Mouse (Mus musculus): ENCODE data around the gene Cobl.

Gene Cobl

DNA sequence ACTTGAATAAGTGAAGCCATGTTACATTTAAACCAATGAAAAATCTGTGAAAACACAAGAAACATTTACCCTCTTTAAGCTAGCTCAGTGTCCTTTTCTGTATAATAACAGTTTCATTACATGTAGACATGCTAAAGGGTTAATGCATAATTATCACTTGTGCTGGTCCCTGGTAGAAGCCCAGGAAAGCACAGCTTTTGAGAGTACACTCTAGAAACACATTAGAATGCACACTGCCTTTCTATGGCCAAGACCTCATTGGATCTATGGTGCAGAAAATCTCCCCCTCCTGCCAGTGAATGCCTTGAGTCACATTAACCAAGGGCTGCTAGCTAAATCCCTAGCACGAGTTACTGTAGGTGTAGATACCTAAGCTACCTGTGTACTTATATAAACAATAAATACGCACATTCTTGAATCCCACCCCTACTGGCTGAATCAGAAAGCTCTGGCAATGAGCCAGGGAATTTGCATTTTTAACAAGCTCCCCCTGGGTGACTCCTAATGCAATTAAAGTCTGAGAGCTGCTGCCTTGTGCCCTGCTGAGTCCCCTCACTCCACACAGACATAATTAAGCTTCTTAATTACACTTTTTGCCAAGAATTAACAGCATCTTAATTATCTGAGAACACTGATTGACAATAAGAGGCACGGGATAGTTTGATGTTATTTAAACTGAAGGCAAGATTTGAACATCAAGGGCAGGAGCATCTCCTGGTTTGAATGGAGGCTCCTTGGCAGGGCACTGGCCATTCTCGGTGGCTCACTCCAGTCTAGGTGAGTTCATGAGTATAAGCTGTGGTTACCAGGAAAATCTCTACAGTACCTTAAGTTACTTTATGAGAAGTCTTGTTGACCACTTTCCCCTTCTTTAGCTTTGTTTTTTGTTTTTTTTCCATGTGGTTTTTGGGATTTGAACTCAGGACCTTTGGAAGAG, 244.9 kb downstream of the Cobl start:
- DNase-seq (ENCODE audit: low read depth, low spot score), result no peak

DNA sequence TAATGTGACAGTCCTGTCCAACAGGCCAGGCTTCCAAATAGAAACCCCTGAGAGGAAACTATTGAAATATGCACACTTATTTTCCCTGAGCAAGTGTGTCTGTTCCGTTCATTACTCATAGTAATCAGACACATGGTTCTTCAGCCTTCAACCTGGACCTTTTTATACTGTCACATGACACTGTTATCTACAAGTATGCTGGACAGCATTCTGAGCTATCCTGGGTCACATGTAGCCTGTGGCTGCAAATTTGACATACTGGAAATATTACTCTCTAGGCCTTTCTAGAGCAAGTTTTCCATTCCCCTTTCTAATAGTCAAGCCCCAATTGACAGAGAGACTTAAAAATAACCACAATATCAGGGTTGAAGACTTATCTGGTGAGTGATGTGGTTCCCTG, 247.9 kb downstream of the Cobl start:
- DNase-seq (ENCODE audit: low read depth, low spot score), result no peak

DNA sequence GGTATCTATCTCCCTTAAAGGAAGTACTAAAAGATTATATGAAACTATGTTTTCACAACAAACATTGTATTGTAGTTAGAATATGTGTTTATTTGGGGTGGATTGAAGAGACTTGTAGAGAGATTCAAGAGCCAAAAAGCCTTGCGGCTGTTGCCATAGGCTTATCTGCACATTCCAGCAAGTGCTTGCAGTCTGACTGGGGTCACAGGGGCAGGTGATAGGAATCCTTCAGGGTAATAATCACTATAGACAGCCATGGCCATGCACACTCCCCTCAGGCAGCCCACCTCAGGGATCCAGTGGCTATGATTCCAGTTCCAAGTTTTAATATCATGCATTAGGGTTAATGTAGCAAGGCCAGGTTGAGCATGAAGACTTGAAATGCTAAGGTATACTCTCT, 249.2 kb downstream of the Cobl start:
- no peak for DNase-seq (ENCODE audit: low read depth, low spot score)

DNA sequence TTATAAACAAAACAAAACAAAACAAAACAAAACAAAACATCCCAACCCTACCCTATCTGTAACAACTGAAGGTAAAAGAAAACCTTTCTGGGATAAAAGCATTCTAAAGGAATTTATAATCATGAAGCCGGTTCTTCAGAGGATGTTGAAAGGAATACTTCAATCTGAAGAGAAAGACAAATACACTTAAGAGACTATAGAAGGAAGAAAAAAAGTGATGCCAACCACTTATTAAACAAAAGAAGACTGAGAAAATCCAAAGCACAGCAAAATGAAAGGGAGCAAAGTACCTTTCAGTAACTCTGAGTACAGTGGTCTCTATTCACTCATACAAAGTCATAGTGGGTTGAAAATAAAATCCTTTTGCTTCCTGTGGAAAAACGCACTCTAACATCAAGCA, 256.2 kb downstream of the Cobl start:
- no peak for DNase-seq (ENCODE audit: low read depth, low spot score)

DNA sequence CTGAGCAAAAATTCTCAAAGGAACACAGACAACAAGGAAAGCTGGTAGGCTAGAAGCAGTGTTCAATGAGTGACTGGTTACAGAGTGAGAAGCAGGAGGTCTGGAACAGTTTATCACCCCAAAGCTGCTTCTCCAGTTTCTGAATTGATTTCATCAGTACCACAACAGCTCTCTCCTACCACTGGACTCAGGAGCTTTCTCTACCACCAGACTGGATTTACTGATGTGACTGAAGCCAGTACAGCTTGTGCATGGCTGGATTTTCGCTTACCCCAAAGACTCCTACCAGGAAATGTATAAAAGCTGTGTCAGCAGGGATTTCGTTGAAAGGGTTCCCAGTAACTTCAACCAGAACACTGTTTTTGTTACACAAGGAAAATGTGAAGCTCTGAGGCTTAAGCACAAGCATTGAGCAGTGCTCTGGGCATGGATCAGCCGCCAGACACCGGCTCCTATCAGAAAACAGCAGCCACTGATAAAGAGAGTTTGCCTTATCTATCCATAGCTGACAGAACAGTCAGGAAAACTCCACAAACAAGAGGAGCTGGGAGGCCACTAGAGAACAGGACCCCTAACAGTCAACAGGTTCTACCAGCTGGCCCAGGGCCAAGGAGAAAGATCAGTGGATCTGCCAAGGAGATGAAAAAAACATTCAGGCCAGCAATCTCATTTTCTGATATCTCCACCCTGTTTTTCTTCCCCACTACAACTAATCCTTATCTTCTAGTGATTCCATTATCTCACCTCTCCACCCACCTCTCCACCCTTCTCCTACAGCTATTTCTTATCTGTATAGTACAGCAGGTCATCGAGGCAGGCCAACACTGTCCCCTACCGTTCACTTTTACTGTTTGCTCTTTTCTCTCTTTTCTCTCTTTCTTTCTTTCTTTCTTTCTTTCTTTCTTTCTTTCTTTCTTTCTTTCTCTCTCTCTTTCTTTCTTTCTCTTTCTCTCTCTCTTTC, 259.3 kb downstream of the Cobl start:
- no peak for DNase-seq (ENCODE audit: low read depth, low spot score)

DNA sequence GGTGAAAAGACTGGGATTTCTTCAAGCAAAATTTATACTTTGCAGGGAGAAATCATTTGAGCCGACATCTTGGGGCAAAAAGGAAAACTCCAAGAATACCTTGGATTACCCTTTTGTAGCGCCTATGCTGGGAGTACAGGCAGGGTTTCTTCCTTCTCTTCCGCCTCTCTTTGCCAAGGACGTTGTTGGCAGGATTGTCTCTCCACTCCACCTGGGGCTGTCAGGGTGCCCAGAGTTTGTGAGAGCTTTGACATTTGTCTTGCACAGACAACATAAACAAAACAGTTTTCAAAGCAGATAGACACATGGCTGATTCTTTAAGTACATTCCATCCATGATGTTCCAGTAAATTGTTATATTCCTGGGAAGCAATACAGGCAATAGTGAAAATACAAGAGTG, 265.3 kb downstream of the Cobl start:
- DNase-seq (ENCODE audit: low read depth, low spot score), result no peak

DNA sequence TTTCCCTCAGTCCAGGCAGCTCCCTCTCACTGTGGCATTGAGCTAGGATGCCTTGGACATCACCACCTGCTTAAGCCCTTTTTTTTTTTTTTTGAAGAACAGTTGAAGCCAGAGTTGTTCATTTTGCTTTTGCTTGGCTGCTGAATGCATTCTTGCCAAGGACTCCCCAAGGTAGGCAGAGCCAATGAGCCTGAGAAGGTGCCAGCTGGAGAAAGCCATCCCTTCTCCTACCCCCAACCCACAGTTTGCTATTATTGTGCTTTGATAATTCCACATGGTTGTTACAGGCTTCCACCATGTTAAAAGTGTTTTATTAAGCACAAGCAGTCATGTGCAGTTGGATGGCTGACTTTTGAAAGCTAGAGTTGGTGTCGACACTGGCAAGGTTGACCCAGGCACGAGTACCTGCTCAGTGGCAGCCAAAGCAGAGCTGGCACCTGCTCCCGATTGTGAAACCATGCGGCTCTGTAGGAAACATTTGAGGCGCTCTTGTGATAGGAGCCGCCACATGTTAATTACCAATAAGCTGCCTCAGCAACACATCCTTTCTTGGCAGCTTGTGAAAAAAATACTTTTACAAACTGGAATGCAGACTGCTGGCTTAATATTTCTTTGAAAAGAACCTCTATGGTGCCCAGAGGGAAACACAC, 265.9 kb downstream of the Cobl start:
- DNase-seq (ENCODE audit: low read depth, low spot score), result no peak

DNA sequence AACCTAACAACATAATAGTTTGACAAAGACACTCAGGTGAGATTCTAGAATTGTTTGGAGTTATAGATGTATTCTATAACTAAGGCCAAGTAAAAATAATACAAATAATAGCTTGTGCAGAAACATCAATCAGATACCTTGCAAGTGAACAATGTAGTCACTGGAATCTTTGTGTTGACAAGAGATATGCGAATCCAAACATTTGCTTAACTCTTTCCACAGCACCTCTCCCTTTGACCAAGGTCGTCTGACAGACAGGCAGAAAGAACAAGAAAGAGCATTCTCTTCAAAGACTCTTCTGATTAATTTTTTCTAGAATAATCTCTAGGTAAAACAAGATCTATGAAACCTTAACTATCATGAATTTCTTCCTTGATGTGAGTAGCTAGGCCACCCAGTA, 266.7 kb downstream of the Cobl start:
- no peak for DNase-seq (ENCODE audit: low read depth, low spot score)

DNA sequence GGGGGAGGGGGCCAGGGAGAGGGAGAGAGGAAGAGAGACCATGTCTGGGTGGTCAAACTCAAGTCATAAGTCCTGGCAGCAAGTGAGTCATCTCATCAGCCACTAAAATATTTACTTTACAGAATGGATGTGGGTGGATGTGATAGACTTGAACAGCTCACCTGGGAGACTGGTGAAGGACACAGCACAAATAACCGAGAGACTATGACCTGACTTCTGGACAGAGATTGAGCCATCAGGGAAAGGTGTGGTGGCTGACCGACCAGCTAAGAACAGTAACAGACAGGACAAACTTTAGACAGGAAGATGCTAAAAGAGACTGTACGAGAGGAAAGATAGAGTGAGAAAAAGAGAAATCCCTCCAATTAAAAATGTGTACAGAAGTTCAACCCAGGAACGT, 267.2 kb downstream of the Cobl start:
- no peak for DNase-seq (ENCODE audit: low read depth, low spot score)

DNA sequence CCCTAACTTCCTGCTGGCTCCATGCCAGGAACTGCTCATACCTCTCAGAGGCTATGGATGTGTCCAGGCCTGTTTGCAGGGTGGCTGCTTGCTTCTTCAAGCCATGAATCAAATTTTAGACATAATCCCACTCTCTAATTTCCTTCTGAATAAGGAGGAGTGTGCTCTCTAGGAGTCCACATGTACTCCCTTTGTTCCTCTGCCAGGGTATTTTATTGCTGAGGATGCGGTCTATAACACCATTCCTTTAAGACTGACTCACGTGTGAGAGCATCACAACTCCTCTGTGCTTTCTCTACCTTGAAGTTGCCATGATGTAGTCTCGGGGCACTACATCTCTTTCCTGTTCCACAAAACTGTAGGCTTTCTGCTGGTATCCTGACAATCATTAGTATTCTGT, 269.4 kb downstream of the Cobl start:
- no peak for DNase-seq (ENCODE audit: low read depth, low spot score)

DNA sequence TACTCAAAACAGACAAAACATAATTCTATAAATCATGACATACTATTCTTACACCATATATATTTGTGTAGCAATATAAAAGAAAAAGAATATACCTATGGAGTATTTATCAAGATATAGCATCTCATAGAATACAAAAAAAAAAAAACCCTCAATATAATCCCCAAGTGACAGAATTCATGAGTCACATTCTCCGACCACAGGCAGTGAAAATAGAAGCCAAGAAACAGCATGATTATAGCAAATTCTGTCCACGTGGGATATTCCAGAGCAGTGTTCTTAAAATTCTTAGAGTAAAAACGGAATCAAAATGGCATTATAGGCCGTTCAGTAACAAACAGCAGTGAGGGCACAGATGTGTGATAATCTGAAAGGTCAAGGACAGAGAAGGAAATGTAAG, 271.4 kb downstream of the Cobl start:
- no peak for DNase-seq (ENCODE audit: low read depth, low spot score)

DNA sequence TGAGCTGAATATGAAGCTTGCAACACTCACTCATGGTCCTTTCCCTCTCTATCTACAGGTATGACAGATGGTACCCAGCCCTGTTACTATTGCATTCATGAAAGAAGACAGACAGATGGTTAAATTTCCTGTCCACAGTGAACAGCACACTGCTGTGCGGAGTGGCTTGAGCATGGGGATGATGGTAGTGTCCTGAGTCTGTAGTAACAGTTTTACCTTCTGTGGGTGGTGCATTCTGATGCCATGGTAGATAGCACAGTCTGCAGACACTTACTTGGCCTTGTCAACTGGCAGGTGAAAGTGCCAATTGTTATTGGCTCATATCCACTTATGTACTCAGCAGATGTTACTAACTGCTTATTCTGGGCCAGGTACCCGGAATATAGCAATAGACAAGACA, 273.4 kb downstream of the Cobl start:
- no peak for DNase-seq (ENCODE audit: low read depth, low spot score)

DNA sequence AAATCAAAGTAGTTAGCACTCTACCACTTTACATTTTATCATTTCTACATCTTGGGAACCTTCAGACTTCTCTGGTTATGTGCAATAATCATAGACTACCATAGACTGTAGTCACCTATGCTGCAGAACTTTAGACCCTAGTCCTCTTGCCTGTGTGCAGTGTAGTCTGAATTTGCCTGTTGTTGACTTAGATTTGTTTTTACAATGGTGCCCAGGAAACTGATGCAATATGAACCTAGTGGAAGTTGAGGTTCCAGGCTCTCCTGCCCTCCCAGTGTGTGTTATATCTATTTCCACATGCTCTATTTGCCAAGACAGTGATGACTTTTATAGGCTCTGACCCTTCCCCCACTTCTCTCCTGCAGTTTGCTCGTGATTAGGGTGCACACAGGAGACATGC, 274.3 kb downstream of the Cobl start:
- no peak for DNase-seq (ENCODE audit: low read depth, low spot score)
